In genomic region chr11:5414856-5415616, GRCm38 (mm10) we compare ENCODE assay signal across 9 mouse cellular contexts. TPM values are rescaled to one million over a fixed set of nuclear protein-coding genes. Genes with fewer than 3 reads are reported as not detected.
DNase-seq lines count a peak whose midpoint lies in the region; ATAC-seq lines count a peak whose summit lies in the region.
"Had no signal": no experiment of that assay in that cellular context is flagged by ENCODE, and none has a peak within 500 bp of the region (broad histone marks: within the 10 kb centered on the region; RNA-seq: fewer than 3 reads in every experiment).

No protein-coding gene starts in this region.

- peak overlapping the region; percentile 5; the same call in 1 of the 2 replicates for H3K27ac ChIP-seq in liver, embryonic 13.5 days
- no peak overlapping the region for H3K27ac ChIP-seq in liver, embryonic 12.5 days
- H3K27ac ChIP-seq in intestine, embryonic 16.5 days (ENCODE audit: low read length), result peak overlapping the region; percentile 40; the same call in 1 of the 2 replicates
- peak overlapping the region; percentile 82; the same call in 1 of the 2 replicates for H3K27ac ChIP-seq in stomach, embryonic 14.5 days (ENCODE audit: low read length)

- peak; percentile 51; the same call in 1 of the 2 replicates for ATAC-seq in frontal cortex, adult (ENCODE audit: low TSS enrichment)
- no peak for ATAC-seq in liver, embryonic 13.5 days (ENCODE audit: low read depth)
- ATAC-seq in liver, embryonic 12.5 days, result no peak
- 0 out of 2 replicates have a peak, but pooled peaks have one; percentile 3 for ATAC-seq in intestine, embryonic 16.5 days
- no peak for ATAC-seq in stomach, embryonic 14.5 days (ENCODE audit: insufficient number of reproducible peaks, insufficient read depth, low FRiP score, low read depth)

- H3K4me1 ChIP-seq in liver, embryonic 13.5 days (replicated peaks), result peaks cover 54% of the 10 kb centered on the region
- H3K4me1 ChIP-seq in liver, embryonic 12.5 days, result peaks cover 46% of the 10 kb centered on the region
- H3K4me1 ChIP-seq in intestine, embryonic 16.5 days (ENCODE audit: control insufficient read depth, insufficient read depth, low read length), result peaks cover 48% of the 10 kb centered on the region
- peaks cover 32% of the 10 kb centered on the region for H3K4me1 ChIP-seq in stomach, embryonic 14.5 days (ENCODE audit: control insufficient read depth, insufficient read depth, low read length)

- no peaks in the 10 kb centered on the region for H3K36me3 ChIP-seq in liver, embryonic 13.5 days
- no peaks in the 10 kb centered on the region for H3K36me3 ChIP-seq in liver, embryonic 12.5 days
- no peaks in the 10 kb centered on the region for H3K36me3 ChIP-seq in intestine, embryonic 16.5 days (ENCODE audit: control insufficient read depth, insufficient read depth, low read length)
- no peaks in the 10 kb centered on the region for H3K36me3 ChIP-seq in stomach, embryonic 14.5 days (ENCODE audit: control insufficient read depth, insufficient read depth, low read length)

- no peak overlapping the region for H3K4me3 ChIP-seq in liver, embryonic 13.5 days (replicated peaks)
- H3K4me3 ChIP-seq in liver, embryonic 12.5 days, result no peak overlapping the region
- H3K4me3 ChIP-seq in intestine, embryonic 16.5 days (ENCODE audit: low read length), result no peak overlapping the region
- H3K4me3 ChIP-seq in stomach, embryonic 14.5 days (ENCODE audit: low read depth, low read length), result no peak overlapping the region

- no peaks in the 10 kb centered on the region for H3K27me3 ChIP-seq in liver, embryonic 13.5 days
- H3K27me3 ChIP-seq in liver, embryonic 12.5 days (replicated peaks), result no peaks in the 10 kb centered on the region
- H3K27me3 ChIP-seq in intestine, embryonic 16.5 days (replicated peaks; ENCODE audit: control insufficient read depth, insufficient read depth, low read length), result no peaks in the 10 kb centered on the region
- no peaks in the 10 kb centered on the region for H3K27me3 ChIP-seq in stomach, embryonic 14.5 days (ENCODE audit: control insufficient read depth, insufficient read depth, low read length)

- no peak overlapping the region for H3K4me2 ChIP-seq in liver, embryonic 13.5 days
- no peak overlapping the region for H3K4me2 ChIP-seq in liver, embryonic 12.5 days
- H3K4me2 ChIP-seq in intestine, embryonic 16.5 days (ENCODE audit: low read depth, low read length), result no peak overlapping the region
- H3K4me2 ChIP-seq in stomach, embryonic 14.5 days (replicated peaks; ENCODE audit: low read depth, low read length), result no peak overlapping the region; the same call in 1 of the 2 replicates

- no peaks in the 10 kb centered on the region for H3K9me3 ChIP-seq in liver, embryonic 13.5 days (replicated peaks)
- H3K9me3 ChIP-seq in liver, embryonic 12.5 days (replicated peaks), result no peaks in the 10 kb centered on the region
- no peaks in the 10 kb centered on the region for H3K9me3 ChIP-seq in intestine, embryonic 16.5 days (ENCODE audit: control insufficient read depth, low read length)
- H3K9me3 ChIP-seq in stomach, embryonic 14.5 days (ENCODE audit: control insufficient read depth, low read depth, low read length), result no peaks in the 10 kb centered on the region

- 36% methylated on average over 2 of the region's 2 CpGs for WGBS in liver, embryonic 13.5 days (ENCODE audit: insufficient replicate concordance)
- 56% methylated on average over 2 of the region's 2 CpGs for WGBS in liver, embryonic 12.5 days (ENCODE audit: insufficient replicate concordance)
- 30% methylated on average over 2 of the region's 2 CpGs for WGBS in intestine, embryonic 16.5 days
- 17% methylated on average over 2 of the region's 2 CpGs for WGBS in stomach, embryonic 14.5 days

- DNase-seq in frontal cortex, postnatal 25 days (ENCODE audit: low spot score in 2 of 2), result no peak
- no peak for DNase-seq in liver, embryonic 13.5 days
- no peak for DNase-seq in frontal cortex, postnatal 10 days (ENCODE audit: low spot score in 2 of 2)
- DNase-seq in urinary bladder, postnatal 4 days (ENCODE audit: low spot score in 2 of 2), result no peak
- DNase-seq: cerebellum, adult 11 months had no signal

- H3K9ac ChIP-seq in liver, embryonic 13.5 days, result no peak overlapping the region
- H3K9ac ChIP-seq in liver, embryonic 12.5 days, result no peak overlapping the region
- H3K9ac ChIP-seq in intestine, embryonic 16.5 days (ENCODE audit: low read depth, low read length), result no peak overlapping the region
- no peak overlapping the region for H3K9ac ChIP-seq in stomach, embryonic 14.5 days (replicated peaks; ENCODE audit: low read depth, low read length)

RNA-seq across cellular contexts. Expression of gene Znrf3, which starts 29.6 kb away (rescaled TPM):
- 4.1 and 4.6 TPM in 2 replicates for polyA plus RNA-seq in liver, embryonic 13.5 days (2015; fragmentation: Nextera tagmentation; extraction: Ambion mirVana)
- 5.0 and 5.4 TPM in 2 replicates for polyA plus RNA-seq in liver, embryonic 12.5 days (2016; fragmentation: Nextera tagmentation; extraction: Ambion mirVana)
- polyA plus RNA-seq in intestine, embryonic 16.5 days (2015; fragmentation: Nextera tagmentation; extraction: Ambion mirVana), result 6.8 and 7.3 TPM in 2 replicates
- 17.2 and 19.7 TPM in 2 replicates for polyA plus RNA-seq in stomach, embryonic 14.5 days (2014; fragmentation: Nextera tagmentation; extraction: Ambion mirVana)

Comparison
In these comparisons a context has a peak if more than half of its experiments do, and no peak if none do; other contexts are left out.
1. ATAC-seq: peak in frontal cortex, adult (single experiment) and intestine, embryonic 16.5 days (single experiment); none in liver, embryonic 13.5 days (single experiment), liver, embryonic 12.5 days (single experiment) and stomach, embryonic 14.5 days (single experiment).